Mouse (Mus musculus) lung, postnatal 36 days (tissue): Measurements from ENCODE around the gene Lin52.

Experiments used
- DNase-seq: peaks from one replicate; pipeline ENCODE4 v3.0.0; 2022; ENCODE audit warnings: mixed read lengths

Lin52 gene

GRCm38 (mm10) chr12:84478937-84479336 lies 27.7 kb downstream of the Lin52 start:
- no peak for DNase-seq

- no peak for DNase-seq
Measured at GRCm38 (mm10) chr12:84481251-84481650, 30.0 kb downstream of the Lin52 start.

GRCm38 (mm10) chr12:84482778-84483585 lies 31.8 kb downstream of the Lin52 start:
- DNase-seq = no peak

- peak; percentile 46 for DNase-seq
Measured at GRCm38 (mm10) chr12:84487324-84488056, 36.3 kb downstream of the Lin52 start.

- no peak for DNase-seq
Measured at GRCm38 (mm10) chr12:84496795-84497194, 45.6 kb downstream of the Lin52 start.

- no peak for DNase-seq
Measured at GRCm38 (mm10) chr12:84500528-84501263, 49.5 kb downstream of the Lin52 start.

- DNase-seq = no peak
Measured at GRCm38 (mm10) chr12:84501278-84501677, 50.1 kb downstream of the Lin52 start.

GRCm38 (mm10) chr12:84506856-84507255 lies 55.6 kb downstream of the Lin52 start:
- DNase-seq = no peak

GRCm38 (mm10) chr12:84512016-84512415 lies 60.8 kb downstream of the Lin52 start:
- no peak for DNase-seq

GRCm38 (mm10) chr12:84515486-84515885 lies 64.3 kb downstream of the Lin52 start:
- DNase-seq = peak; percentile 33

GRCm38 (mm10) chr12:84516642-84517041 lies 65.4 kb downstream of the Lin52 start:
- DNase-seq = peak; percentile 13

GRCm38 (mm10) chr12:84518018-84518417 lies 66.8 kb downstream of the Lin52 start:
- no peak for DNase-seq

- DNase-seq = no peak
Measured at GRCm38 (mm10) chr12:84523728-84524127, 72.5 kb downstream of the Lin52 start.

GRCm38 (mm10) chr12:84524147-84525050 lies 73.2 kb downstream of the Lin52 start:
- DNase-seq = no peak

- DNase-seq = no peak
Measured at GRCm38 (mm10) chr12:84525422-84525821, 74.2 kb downstream of the Lin52 start.

- no peak for DNase-seq
Measured at GRCm38 (mm10) chr12:84530426-84530825, 79.2 kb downstream of the Lin52 start.

GRCm38 (mm10) chr12:84531906-84532829 lies 80.9 kb downstream of the Lin52 start:
- DNase-seq = no peak

GRCm38 (mm10) chr12:84532830-84533199 lies 81.6 kb downstream of the Lin52 start:
- no peak for DNase-seq

- DNase-seq = peak; percentile 1
Measured at GRCm38 (mm10) chr12:84533706-84534486, 82.7 kb downstream of the Lin52 start.

GRCm38 (mm10) chr12:84539537-84539936 lies 88.3 kb downstream of the Lin52 start:
- peak; percentile 7 for DNase-seq
